Mouse (Mus musculus) cerebellum, postnatal 14 days (tissue): ENCODE measurements at regions not wholly inside any gene's neighbourhood (a gene's known extent, or its start where the extent isn't known, plus 50 kb on each side); places are given as distances from the start of the nearest gene placed in this dataset.

Experiments
- DNase-seq, 2 experiments: peaks; one replicate each; pipeline ENCODE4 v3.0.0; 2021; ENCODE audit warnings: mixed read lengths in 2 of 2

GRCm38 (mm10) chr13:107620887-107621286, 423.4 kb upstream of the Smim15 start:
- DNase-seq: no peak

- DNase-seq: no peak
Measured at GRCm38 (mm10) chr13:107620210-107620609, 424.0 kb upstream of the Smim15 start.

- peak in 1 of 2 experiments; percentile 20 for DNase-seq
Measured at GRCm38 (mm10) chr13:107619430-107619927, 424.8 kb upstream of the Smim15 start.

- peak in 1 of 2 experiments; percentile 5 for DNase-seq
Measured at GRCm38 (mm10) chr13:107618796-107619429, 425.3 kb upstream of the Smim15 start.

DNA sequence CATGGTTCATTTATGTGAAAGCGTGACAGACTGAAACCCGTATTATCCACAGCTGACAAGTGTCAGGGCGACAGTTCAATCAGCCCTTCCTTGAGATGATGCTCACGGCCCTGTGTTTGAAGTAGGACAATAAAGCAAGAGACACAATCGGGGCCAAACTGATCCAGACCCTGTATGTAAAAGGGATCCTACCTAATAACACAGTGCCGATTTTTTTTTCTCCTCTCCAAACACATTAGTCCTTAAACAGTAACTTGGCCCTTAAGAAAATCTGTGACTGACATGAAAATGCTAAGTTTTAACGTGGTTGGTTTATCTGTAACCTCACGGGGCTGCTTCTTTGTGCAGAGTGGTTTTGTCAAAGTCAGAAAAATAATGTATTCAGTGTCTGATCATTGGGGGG, 425.9 kb upstream of the Smim15 start:
- DNase-seq: no peak

GRCm38 (mm10) chr13:107617582-107617981, 426.7 kb upstream of the Smim15 start:
- no peak for DNase-seq

- peak; percentile 22 to 23 for DNase-seq
Measured at GRCm38 (mm10) chr13:107616775-107617174, 427.5 kb upstream of the Smim15 start.

- no peak for DNase-seq
Measured at GRCm38 (mm10) chr13:107608996-107609503, 435.2 kb upstream of the Smim15 start.

DNA sequence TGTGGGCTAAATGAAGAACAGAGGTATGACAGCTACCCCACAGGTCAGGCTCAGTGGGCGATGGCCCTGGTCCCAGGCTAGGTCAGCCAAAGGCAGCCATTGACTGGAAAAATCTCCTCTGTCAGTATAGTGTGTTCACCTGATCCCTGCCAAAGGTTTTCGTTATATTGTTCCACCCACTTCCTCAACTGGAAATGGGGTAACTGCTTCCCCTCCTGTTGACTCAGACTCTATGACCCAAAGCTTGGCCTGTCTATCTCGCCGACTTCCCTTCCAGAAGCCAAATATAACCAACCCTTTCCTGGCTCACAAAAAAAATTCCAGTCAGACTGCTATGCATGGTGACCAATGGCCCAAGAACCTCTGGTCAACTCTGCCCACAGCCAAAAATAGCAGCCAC, 437.0 kb upstream of the Smim15 start:
- DNase-seq: peak in 1 of 2 experiments; percentile 9

- DNase-seq: no peak
Measured at GRCm38 (mm10) chr13:107602149-107602548, 442.1 kb upstream of the Smim15 start.

- no peak for DNase-seq
Measured at GRCm38 (mm10) chr13:107601132-107601439, 443.2 kb upstream of the Smim15 start.

DNA sequence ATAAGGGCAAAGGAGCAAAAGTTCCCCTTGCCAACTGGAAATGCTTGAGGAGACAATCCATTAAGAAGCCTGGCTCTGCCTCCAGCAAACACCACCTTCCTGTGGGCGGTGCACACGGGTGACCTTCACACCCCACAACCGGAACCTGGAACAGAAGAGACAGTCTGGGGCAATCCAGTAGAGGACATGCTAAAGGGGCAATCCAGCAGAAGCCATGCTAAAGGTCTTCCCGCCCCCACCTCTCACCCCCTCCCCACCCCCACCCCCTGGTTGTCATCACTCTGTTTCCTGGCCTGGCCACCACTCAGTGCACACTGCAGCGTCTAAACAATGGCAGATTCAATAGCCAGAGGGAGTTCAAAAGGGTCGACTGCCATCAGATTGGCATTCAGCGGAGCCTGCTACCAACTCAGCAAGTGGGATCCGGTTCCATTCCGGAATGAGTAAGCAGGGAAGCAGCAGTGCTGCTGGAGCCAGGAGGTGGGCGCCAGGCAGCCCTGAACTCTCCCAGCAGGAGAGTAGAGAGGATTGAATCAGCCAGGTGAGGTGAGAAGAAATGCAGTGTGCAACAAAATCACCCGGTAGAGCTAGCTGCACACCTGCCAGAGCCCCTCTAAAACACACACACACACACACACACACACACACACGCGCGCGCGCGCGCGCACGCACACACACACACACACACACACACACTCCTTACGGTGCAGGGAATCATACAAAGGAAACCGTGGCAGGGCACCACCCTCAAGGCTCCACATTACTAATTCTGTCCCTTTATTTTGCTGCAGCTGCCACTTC, 443.7 kb upstream of the Smim15 start:
- peak; percentile 17 to 21 for DNase-seq

GRCm38 (mm10) chr13:107599094-107599644, 445.1 kb upstream of the Smim15 start:
- DNase-seq: no peak

- no peak for DNase-seq
Measured at GRCm38 (mm10) chr13:107598391-107598790, 445.9 kb upstream of the Smim15 start.

DNA sequence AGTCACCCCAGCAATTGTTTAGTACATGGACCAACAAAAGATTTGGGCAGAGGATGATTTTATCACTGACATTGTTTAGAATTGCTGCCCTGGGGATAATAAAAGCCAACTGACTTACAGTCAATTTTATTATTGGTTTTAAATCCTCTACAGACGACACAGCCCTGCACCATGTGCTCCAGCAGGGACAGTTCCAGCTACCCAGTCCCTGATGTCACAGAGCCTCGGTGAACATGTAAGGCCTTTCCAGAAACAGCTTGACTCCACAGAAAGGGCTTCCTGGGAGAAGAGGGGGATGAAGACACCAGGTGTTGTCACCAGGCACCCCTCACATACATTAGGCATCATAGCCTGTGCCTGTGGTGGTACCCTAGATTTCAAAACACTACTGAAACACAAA, 447.0 kb upstream of the Smim15 start:
- DNase-seq: no peak

DNA sequence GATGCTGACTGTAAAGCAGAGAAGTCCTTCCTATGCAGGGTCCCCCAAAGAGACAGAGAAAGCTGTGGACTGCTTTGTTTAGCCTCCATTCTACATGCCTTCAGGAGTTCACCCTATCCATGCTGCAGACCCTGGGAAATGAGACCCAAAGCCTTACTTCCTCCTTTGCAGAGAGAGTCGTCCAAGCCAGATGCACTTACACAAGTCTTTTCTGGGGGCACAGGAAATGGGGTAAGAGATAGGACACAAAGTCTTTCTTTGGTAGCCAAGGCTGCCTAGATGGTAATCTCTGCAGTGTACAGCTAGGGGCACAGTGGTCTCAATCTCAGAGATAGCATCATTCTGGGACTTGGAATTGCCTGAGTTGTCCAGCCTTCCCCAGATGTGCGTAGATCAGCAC, 448.1 kb upstream of the Smim15 start:
- DNase-seq: no peak

GRCm38 (mm10) chr13:107588399-107589002, 455.7 kb upstream of the Smim15 start:
- DNase-seq: no peak

DNA sequence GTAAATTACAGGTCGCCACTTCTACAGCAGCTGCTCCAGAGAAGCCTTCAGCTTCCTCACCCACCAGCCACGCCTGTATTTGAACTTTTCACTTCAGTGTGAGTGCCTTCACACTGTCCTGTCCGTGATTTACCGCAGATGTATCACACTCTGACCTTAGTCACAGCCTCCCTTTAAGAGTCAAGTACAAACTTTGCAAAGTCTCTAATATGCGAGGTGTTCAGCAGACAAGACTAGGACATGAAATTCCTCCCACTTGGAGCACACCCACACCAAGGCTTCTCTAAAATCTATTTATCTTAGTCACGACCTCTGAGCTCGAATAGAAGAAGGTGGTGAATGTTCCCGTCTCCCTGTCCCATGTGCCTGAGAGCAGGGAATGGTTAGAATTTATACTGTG, 456.6 kb upstream of the Smim15 start:
- no peak for DNase-seq

DNA sequence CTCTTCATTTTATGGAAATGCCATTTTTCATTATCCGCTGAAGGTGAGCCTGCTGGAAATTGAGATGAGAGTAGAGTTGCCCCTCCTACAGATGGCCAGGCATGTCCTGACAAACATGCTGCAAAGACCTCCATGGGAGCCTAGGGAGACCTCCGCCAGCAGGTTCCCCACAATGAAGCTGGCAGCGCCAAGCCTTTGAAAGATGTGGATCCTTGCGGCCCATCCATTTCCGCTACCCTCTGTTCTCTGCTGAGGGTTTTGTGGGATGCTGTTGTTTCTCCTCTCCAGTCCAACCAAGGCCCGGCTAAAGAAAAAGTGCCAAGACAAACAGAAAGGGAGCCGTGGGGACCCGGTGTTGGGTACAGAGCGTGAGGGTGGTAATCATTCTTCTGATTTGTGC, 458.3 kb upstream of the Smim15 start:
- DNase-seq: no peak

DNA sequence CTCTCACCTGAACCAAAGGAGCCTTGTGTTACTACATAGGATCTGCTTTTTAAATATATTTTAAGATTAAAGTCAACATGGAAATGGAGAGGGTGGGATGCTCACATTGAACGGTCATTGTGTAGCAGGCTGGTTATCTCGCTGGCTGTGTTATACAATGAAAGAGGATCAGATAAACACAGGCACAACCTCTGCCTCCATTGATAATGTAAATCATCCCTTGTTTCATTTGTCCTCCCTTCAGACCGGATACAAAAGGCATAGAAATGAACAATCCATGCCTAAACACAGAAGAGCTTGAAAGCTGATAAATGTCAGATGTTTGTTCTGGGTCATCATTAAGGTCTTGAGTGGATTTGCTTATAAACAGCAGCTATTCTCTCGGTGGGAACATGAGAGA, 458.9 kb upstream of the Smim15 start:
- DNase-seq: no peak

- DNase-seq: no peak
Measured at GRCm38 (mm10) chr13:107578968-107579367, 465.3 kb upstream of the Smim15 start.

GRCm38 (mm10) chr13:107577809-107578208, 466.4 kb upstream of the Smim15 start:
- no peak for DNase-seq

DNA sequence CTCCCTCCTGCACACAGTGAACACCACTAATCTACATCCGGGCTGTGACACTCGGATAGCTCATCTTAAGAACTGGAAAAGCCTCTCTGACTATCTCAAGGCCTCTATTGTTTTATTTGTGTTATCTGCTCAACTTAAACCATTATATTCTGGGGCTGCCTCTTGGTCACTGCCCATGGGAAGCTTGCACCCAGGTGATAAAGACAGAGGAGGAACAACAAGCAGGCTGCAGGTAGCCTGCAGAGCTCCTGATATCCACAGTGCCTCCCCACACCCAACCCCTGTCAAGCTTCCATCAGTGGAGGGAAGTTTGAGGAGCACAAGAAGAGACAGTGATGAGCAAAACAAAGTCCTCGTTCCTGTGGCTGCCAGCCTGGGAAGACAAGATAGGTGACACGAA, 467.0 kb upstream of the Smim15 start:
- no peak for DNase-seq
